Mouse (Mus musculus): ENCODE results near the gene Wnk2.

- TF ChIP-seq CTCF (IDR thresholded peaks at IDR 0.05; ENCODE audit: control insufficient read depth, insufficient read depth, insufficient read length) (no peak), MAX (IDR thresholded peaks at IDR 0.05) (no peak)
Observed at GRCm38 (mm10) chr13:49161236-49161635, 13.4 kb upstream of the Wnk2 start.
